Mouse (Mus musculus) kidney, adult 2 months (tissue): ENCODE data around the gene Vipas39.

ENCODE experiments used
- CTCF ChIP-seq: fragments of 200-500 bp; conservative IDR thresholded peaks from 2 replicates; pipeline ENCODE4 v1.5.1; 2011; ENCODE audit warnings: low read depth, mild to moderate bottlenecking, control low read depth, low read length, moderate library complexity, mixed read lengths; ENCODE audit not compliant: insufficient read depth, insufficient read length
- POLR2A ChIP-seq: fragments of 200-500 bp; IDR thresholded peaks from one replicate; pipeline ENCODE4 v1.6.1; 2011; ENCODE audit warnings: low read depth, low read length, control low read depth

DNA sequence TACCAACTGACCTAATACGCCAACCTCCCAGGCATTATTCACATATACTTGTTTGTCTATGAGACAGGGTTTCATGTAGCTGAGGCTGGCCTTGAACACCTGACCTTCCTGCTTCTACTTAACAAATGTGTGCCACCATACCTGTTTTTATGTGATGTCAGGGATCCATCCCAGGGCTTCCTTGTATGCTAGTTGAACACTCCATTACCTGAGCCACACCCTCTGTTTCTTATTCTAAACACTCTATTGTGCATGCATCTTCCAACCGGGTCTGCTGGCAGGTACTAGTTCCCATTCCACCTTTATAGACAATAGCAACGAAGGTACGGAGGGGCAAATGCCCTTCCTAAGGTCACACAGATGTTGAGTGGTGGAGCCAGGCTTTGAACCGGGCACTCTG, 23.0 kb upstream of the Vipas39 start:
- TF ChIP-seq CTCF (no peak), POLR2A (no peak)
